Mouse (Mus musculus) G1E-ER4 (cell line): ENCODE results near the gene Rsph9. TPM values are rescaled to one million over a fixed set of nuclear protein-coding genes. Genes with fewer than 3 reads are reported as not detected.

Source experiments
- GATA1 ChIP-seq: IDR thresholded peaks from one replicate; pipeline ENCODE4 v1.8.0; 2012; ENCODE audit warnings: low read length, inconsistent platforms
- polyA plus RNA-seq: library from polyadenylated mRNA; stranded (reverse); fragments of >175 nt; gene quantifications from 2 replicates; pipeline ENCODE4 v1.2.3, GENCODE M21; 2012

Rsph9 gene
- polyA plus RNA-seq, 1 experiment: not detected

DNA sequence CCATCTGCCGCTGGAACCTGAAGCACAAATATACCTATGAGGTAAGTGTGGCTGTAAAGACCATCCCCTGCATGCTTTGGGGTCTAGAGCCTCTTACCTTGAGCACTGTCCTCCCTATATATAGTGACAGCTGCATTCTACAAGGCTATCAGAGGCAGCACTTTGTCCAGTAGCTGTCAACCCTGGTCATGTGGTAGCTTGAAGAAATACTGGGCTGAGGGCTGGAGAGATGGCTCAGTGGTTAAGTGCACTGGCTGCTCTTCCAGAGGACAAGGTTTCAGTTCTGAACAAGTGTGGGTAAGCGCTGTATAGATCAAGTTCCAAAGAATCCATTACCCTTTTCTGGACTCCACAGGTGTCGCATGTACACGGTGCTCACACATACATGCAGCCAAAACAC, 21.2 kb downstream of the Rsph9 start:
- TF ChIP-seq GATA1: no peak

DNA sequence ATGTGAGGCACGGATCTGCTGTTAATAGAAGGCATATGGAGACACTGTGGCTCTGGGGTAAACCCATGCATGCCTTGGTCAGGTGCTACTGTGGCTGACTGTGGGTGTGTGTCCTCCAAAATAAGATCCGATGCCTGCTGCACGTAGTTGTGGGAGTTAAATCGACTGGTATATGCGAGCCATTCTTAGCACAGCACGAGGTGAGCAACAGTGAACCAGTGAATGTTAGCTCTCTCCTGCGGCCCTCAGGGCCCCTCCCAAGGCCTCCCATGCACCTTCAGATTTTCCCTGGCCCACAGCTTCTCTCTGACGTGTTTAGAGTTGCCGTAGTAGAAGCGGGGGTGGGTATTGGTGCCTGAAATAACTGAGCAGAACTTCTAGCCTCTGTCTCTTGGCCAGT, 24.4 kb downstream of the Rsph9 start:
- TF ChIP-seq GATA1: no peak

DNA sequence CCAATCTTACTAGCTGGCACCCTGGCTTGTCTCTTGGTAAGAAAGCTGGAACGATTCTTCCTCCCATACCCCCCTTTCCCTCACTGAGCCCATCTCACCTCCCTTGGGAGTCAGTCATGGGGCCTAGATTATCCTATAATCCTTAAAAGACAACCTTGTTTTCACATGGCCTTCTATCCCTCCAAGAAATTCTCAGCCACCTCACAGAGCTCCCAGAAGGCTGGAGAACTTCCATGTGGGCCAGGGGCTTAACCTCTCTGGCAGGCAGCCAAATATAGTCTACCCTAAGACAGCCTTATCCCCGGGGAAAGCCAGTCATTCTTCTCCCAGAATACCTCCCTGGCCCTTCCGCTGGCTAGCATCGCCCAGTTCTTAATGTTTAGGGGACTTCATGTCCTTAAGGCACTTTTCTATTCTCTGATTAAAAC, 25.6 kb downstream of the Rsph9 start:
- no peak for TF ChIP-seq GATA1

DNA sequence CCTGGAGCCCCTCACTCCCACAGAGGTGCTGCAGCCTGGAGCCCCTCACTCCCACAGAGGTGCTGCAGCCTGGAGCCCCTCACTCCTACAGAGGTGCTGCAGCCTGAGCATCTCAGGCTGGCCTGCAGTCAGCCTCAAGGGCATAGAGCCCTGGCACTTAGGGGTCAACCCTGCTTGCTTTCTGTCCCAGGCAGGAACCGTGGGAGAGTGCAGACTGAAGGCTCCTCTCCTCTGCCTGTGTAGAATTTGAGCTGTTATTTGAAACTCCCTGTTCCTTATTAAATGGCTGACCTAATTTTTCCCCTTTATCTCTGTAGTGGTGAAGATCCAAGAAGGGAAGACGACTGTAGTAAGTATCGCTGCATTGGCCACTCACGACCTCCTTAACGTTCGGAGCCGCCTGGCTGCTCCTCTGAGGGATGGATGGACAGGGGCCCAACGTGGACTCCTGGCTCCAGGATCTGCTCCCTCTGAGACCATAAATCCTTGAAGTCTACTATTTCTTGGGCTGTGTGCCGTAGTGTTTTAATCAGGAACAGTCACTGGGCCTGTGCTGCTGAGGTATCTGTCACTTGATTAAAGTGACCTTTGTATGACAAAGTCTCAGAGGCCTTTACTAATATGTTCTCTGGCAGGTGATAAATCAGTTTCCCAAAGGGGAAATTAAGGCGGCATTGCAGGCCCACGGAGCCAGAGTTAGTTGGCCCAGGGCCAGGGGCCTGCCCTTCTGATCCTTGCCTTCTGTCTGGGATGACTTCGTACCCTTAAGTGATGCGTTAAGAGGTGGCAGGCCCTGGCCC, 26.2 kb downstream of the Rsph9 start:
- no peak for TF ChIP-seq GATA1

DNA sequence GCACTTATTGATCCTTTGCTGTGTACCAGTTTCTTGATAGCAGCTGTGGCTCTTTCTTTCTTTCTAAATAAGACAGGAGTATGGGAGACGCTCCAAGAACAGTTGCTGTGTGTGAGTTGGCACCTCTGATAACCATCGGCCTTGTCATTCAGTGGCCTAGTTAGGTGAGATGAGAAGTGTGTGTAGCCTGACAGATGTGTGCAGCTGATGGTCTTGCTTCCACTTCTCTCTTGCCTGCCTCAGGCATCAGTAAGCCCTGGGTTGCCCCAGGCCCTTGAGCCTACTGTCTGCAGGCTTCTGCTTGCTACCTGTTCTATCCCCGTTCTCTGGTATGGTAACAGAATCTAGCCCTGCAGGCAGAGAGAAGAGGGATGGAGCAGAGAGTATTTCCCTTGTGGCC, 27.1 kb downstream of the Rsph9 start:
- TF ChIP-seq GATA1: no peak

DNA sequence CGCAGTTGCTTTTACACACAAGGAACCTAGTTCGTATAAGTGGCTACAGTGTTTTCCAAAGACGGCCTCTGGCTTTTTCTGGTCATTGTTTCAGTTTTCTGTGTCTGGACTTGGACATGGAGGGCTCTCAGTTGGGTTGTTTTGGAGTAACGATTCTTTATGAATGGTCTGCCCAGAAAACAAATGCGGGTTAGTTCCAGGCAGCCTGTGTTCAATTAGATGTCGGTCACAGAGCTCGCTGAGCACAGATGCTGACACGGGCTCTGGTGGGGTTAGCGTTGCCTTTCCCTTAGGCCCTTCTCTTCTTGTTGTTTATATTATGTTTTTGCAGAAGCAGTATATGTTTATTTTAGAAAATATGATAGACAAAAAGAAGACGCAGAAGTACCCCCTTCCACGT, 27.9 kb downstream of the Rsph9 start:
- no peak for TF ChIP-seq GATA1

DNA sequence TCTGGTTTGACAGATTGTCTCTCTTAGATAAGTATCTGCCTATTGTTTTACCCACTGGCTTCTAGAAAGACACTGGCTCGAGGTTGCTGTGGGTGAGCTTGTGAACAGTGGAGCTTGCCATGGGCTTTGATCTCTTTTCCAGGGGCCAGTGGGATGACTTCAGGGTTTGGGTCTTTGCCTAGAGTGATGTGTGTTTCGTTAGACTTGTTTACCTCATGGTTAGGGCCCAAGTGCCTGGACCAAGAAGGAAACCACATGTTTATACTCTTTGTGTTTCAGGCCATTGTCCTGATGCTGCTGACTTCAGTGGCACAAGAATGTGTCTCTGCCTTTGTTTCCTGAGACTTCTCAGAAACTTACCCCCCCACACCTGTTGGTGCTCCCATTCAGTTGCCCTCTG, 28.5 kb downstream of the Rsph9 start:
- no peak for TF ChIP-seq GATA1

DNA sequence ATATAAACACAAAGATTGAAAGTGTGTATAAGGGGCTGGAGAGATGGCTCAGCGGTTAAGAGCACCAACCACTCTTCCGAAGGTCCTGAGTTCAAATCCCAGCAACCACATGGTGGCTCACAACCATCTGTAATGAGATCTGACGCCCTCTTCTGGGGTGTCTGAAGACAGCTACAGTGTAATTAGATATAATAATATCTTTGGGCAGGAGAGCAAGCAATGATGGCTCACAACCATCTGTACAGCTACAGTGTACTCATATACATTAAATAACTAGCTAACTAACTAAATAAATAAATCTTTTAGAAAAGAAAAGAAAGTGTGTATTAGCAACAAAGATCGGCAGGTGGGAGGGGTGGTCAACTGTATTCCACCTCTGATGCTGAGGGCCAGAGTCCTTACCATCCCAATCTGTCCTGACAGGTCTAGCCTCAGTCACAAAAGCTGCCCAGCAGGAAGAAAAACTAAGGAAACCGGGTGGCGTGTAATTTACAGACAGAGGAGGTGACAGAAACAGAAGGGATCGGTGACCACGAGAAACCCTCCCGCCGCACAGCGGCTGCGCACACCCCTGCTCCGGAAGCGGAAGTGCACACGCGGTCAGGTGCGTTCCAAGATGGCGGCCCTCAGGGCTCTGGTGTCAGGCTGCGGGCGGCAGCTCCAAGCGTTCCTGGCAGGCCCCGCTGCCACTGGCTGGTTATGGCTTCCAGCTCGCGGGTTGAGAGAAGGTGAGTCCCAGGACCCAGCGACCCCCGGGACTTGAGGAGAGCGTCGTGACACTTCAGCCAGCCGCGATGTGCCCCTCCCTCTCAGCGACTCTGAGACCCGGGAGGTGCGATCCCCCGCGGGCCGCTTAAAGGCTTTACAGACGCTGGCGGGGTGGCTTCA, 33.4 kb downstream of the Rsph9 start, which contains the start of gene Mrps18a:
Gene Mrps18a (plus strand): TSS at position 585 of the 888 bp plus-strand sequence.
- TF ChIP-seq GATA1: no peak

DNA sequence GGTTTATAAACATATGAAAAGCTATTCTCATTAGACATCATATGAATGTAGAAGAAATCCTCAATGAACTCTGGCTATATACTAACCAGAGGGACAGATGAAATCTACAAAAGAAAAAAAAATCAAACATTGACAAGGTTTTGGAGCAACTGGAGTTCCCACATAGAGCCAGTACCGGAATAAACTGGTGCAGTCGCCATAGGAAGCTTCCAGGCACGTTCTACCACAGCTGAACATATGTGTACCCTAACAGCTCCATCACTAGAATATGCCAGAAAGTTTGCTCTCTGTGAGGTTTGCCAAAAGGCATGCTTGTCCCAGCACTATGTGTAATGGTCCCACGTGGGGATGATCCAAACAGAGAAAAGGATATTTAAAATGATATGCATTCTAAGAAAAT, 35.7 kb downstream of the Rsph9 start:
- TF ChIP-seq GATA1: no peak

DNA sequence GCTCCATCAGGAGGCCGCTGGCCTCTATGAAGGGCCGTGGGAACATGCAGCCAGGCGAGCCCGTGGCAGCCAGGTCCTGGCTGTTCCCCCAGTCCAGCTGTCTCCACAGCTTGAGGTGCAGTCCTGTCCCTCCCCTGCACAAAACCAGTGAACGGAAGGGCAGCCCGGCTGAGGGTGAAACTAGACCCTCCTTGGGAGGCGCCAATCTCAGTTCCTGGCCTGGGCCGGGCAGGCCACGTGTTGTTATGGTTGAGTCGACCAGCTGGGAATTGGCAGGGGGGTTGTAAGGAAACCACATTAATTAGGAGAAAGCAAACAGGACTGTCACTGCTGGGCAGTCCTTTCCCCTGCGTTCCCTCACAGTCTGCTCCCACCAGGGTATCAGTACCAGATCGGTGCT, 39.5 kb downstream of the Rsph9 start:
- no peak for TF ChIP-seq GATA1

DNA sequence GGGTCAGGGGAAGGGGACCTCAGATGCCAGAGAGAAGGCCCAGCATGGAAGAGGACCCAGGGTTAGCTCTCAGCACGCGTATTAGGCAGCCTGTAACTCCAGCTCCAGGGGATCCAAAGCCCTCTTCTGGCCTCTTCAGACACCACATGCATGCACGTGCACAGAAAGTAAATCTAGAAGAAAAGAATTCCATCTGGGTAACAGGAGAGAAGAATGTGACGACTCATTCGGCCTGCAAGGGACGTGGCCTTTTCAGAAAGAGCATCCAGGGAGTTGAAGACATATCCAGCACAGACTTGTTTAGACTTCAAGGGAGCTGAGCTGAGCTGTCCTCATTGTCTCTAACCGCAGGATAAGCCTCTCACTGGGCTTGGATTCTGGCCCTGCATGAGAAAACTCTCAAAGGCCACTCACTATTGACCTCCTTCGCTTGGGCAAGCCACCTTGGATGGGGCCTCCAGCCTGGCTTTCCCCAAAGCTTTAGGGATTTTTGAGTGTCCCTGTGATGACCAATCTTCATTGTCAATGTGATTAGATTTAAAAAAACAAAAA, 41.3 kb downstream of the Rsph9 start:
- no peak for TF ChIP-seq GATA1

DNA sequence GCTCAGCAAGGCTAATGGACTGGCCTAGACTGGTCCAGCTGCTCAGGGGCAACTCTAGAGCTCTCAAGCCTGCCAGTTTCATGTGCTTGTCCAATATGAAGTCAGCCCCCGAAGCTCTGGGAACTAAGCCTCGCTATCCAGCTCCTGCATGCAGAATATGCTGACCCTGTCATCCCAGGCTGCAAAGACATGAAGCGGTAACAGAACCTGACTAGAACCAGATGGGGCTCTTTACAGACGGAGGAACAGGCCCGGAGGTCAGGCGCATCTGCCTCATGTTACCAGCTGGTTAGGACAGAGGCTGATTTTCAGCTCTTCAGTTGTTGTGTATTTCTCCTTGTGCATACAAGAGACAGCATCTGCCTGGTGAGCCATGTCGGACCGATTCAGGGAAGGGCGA, 42.1 kb downstream of the Rsph9 start:
- TF ChIP-seq GATA1: no peak

DNA sequence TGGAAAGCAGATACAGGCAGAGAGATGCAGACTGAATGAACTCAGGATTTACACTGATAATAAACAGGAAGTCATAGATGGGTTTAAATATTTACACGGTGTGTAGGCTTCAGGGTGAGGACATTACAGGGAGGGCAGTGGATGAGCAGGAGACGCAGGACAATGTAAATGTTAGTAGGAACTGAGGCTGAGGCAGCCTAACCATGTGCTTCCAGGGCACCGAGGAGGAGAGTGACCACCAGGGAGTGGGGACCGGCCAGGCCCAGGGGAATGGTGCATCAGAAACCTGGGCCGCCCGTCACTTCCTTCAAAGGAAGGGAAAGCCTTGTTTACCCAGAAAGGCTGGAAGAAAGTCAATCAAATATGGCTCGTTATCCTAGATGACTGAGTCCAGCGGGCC, 45.5 kb downstream of the Rsph9 start:
- TF ChIP-seq GATA1: no peak

DNA sequence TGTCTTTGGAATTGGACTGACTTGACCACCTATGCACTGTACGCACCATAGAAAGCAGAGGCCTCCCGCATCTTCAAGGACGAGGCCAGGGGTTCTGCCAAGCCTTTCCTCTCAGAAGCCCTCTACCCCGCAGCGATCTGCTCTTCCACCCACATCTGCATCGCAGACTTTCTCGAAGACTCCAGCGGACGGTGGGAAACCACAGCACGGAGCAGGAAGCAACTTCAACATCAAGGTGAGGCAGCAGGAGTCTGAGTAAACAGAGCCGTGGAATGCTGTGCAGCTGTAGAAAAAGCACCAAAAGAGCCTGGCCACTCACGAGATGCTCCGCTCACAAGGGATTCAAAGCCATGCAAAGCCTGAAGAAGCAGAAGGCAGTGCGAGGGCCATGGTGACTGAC, 52.1 kb downstream of the Rsph9 start:
- no peak for TF ChIP-seq GATA1

DNA sequence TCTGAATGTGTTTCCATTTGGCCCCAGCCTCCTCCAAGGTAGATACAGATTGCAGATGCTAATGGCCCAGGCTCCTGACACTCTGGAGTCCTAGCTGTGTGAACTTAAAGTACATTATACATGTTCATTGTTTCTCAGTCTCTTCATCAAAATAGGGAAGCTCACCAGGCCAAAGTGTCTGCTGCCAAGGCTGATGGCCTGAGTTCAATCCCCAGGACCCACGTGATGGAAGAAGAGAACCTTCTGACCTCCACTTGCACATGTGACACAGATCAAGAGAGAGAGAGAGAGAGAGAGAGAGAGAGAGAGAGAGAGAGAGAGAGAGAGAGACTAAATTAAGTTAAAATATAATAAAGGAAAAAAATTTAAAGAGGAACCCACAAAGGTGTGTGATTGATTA, 52.7 kb downstream of the Rsph9 start:
- TF ChIP-seq GATA1: no peak

DNA sequence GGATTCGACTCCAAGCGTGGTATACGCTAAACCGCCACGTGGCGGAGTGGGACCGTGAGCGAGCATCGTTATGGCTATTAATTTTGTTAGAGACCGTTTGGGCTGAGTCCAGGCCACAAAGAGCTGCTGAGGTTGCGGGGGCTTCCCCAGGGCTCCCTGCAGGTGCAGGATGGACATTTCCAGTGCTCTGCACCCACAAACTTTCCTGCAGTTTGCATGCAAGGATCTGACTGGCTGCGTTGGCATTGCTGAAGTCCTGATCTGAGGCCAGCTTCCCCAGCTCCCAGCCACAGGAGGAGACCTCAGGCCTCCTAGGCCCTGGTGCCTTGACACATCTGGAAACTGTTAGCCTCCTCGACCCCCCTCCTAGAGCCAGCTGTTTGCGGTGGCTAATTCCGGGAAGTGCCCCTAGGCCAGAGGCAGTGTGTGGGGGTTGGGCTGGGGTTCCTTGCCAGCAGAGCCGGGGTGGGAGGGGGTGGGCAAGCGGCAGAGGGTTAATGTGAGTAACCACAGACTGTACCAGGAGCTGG, 57.6 kb downstream of the Rsph9 start:
- no peak for TF ChIP-seq GATA1
